Mouse (Mus musculus) embryonic facial prominence, embryonic 15.5 days (tissue): ENCODE measurements at regions not wholly inside any gene's neighbourhood (a gene's known extent, or its start where the extent isn't known, plus 50 kb on each side); places are given as distances from the start of the nearest gene placed in this dataset.

ENCODE experiments used
- ATAC-seq: fragments of 200-750 bp; cut with Nextera tagmentation; 2 replicates; pipeline ENCODE4 v1.8.0; 2017; ENCODE audit warnings: low read depth, moderate TSS enrichment; ENCODE audit not compliant: insufficient number of reproducible peaks, low FRiP score, low TSS enrichment
- H3K27ac ChIP-seq: fragments of 300-500 bp; sonication (generic); replicated peaks from 2 replicates; pipeline ENCODE4 v1.5.1; 2015; ENCODE audit warnings: mild to moderate bottlenecking, inconsistent platforms
- H3K27me3 ChIP-seq: fragments of 300-500 bp; sonication (generic); 2 replicates; pipeline ENCODE4 v1.6.1; 2015; ENCODE audit warnings: inconsistent platforms
- H3K36me3 ChIP-seq: fragments of 300-500 bp; sonication (generic); 2 replicates; pipeline ENCODE4 v1.6.1; 2015; ENCODE audit warnings: mild to moderate bottlenecking, inconsistent platforms
- H3K4me1 ChIP-seq: fragments of 300-500 bp; sonication (generic); 2 replicates; pipeline ENCODE4 v1.6.1; 2015; ENCODE audit warnings: inconsistent platforms
- H3K4me2 ChIP-seq: fragments of 300-500 bp; sonication (generic); replicated peaks from 2 replicates; pipeline ENCODE4 v1.6.1; 2015; ENCODE audit warnings: mild to moderate bottlenecking, inconsistent platforms
- H3K4me3 ChIP-seq: fragments of 300-500 bp; sonication (generic); replicated peaks from 2 replicates; pipeline ENCODE4 v1.5.1; 2015; ENCODE audit warnings: mild to moderate bottlenecking, inconsistent platforms
- H3K9ac ChIP-seq: fragments of 300-500 bp; sonication (generic); 2 replicates; pipeline ENCODE4 v1.6.1; 2015; ENCODE audit warnings: inconsistent platforms
- H3K9me3 ChIP-seq: fragments of 300-500 bp; sonication (generic); replicated peaks from 2 replicates; pipeline ENCODE4 v1.6.1; 2016; ENCODE audit warnings: inconsistent platforms
- WGBS: fragments of 180-500 bp; shearing (Covaris S2); methylation state at CpG from one replicate; pipeline ENCODE4 v1.1.7; 2015; 5-methylcytosine and 5-hydroxymethylcytosine counted together

GRCm38 (mm10) chr12:106128944-106129724, 119.1 kb downstream of the Vrk1 start:
- no peaks in the 10 kb centered on the region for H3K4me1 ChIP-seq
- H3K4me2 ChIP-seq, result no peak overlapping the region
- H3K9ac ChIP-seq, result no peak overlapping the region
- no peak overlapping the region for H3K27ac ChIP-seq
- 90% methylated on average over 23 of the region's 23 CpGs for WGBS
- H3K36me3 ChIP-seq, result no peaks in the 10 kb centered on the region
- no peaks in the 10 kb centered on the region for H3K9me3 ChIP-seq
- no peak overlapping the region for H3K4me3 ChIP-seq
- ATAC-seq, result no peak
- no peaks in the 10 kb centered on the region for H3K27me3 ChIP-seq

GRCm38 (mm10) chr12:106130071-106130676, 120.1 kb downstream of the Vrk1 start:
- Histone ChIP-seq H3K4me1 (no peaks in the 10 kb centered on the region), H3K27me3 (no peaks in the 10 kb centered on the region), H3K4me3 (no peak overlapping the region), H3K9ac (no peak overlapping the region), H3K4me2 (no peak overlapping the region), H3K9me3 (no peaks in the 10 kb centered on the region), H3K36me3 (no peaks in the 10 kb centered on the region), H3K27ac (no peak overlapping the region)
- WGBS, result 73% methylated on average over 11 of the region's 11 CpGs
- no peak for ATAC-seq

- no peak overlapping the region for H3K4me3 ChIP-seq
- WGBS, result 87% methylated on average over 8 of the region's 8 CpGs
- H3K27me3 ChIP-seq, result no peaks in the 10 kb centered on the region
- no peak overlapping the region for H3K4me2 ChIP-seq
- no peak for ATAC-seq
- H3K9me3 ChIP-seq, result no peaks in the 10 kb centered on the region
- no peaks in the 10 kb centered on the region for H3K36me3 ChIP-seq
- H3K9ac ChIP-seq, result no peak overlapping the region
- no peaks in the 10 kb centered on the region for H3K4me1 ChIP-seq
- no peak overlapping the region for H3K27ac ChIP-seq
Measured at GRCm38 (mm10) chr12:106132715-106133114, 122.7 kb downstream of the Vrk1 start.

- Histone ChIP-seq H3K4me1 (no peaks in the 10 kb centered on the region), H3K9me3 (no peaks in the 10 kb centered on the region), H3K9ac (no peak overlapping the region), H3K27me3 (no peaks in the 10 kb centered on the region), H3K27ac (no peak overlapping the region), H3K36me3 (no peaks in the 10 kb centered on the region), H3K4me3 (no peak overlapping the region), H3K4me2 (no peak overlapping the region)
- WGBS, result 81% methylated on average over 15 of the region's 15 CpGs
- ATAC-seq, result no peak
Measured at GRCm38 (mm10) chr12:106138466-106138865, 128.4 kb downstream of the Vrk1 start.

- no peak; the same call in 1 of the 2 replicates for ATAC-seq
- Histone ChIP-seq H3K4me1 (no peaks in the 10 kb centered on the region), H3K36me3 (no peaks in the 10 kb centered on the region), H3K9me3 (no peaks in the 10 kb centered on the region), H3K4me2 (no peak overlapping the region), H3K27ac (no peak overlapping the region), H3K27me3 (no peaks in the 10 kb centered on the region), H3K4me3 (no peak overlapping the region), H3K9ac (no peak overlapping the region)
- 63% methylated on average over 11 of the region's 11 CpGs for WGBS
Measured at GRCm38 (mm10) chr12:106139491-106139890, 129.5 kb downstream of the Vrk1 start.

GRCm38 (mm10) chr12:106139927-106140326, 129.9 kb downstream of the Vrk1 start:
- Histone ChIP-seq H3K9ac (no peak overlapping the region), H3K4me3 (no peak overlapping the region), H3K27me3 (no peaks in the 10 kb centered on the region), H3K9me3 (no peaks in the 10 kb centered on the region), H3K27ac (no peak overlapping the region), H3K4me1 (no peaks in the 10 kb centered on the region), H3K4me2 (no peak overlapping the region), H3K36me3 (no peaks in the 10 kb centered on the region)
- no peak for ATAC-seq
- 68% methylated on average over 5 of the region's 5 CpGs for WGBS

GRCm38 (mm10) chr12:106140671-106141070, 130.6 kb downstream of the Vrk1 start:
- Histone ChIP-seq H3K27ac (no peak overlapping the region), H3K4me3 (no peak overlapping the region), H3K4me1 (no peaks in the 10 kb centered on the region), H3K9me3 (no peaks in the 10 kb centered on the region), H3K36me3 (no peaks in the 10 kb centered on the region), H3K27me3 (no peaks in the 10 kb centered on the region), H3K4me2 (no peak overlapping the region), H3K9ac (no peak overlapping the region)
- 69% methylated on average over 8 of the region's 8 CpGs for WGBS
- ATAC-seq, result no peak

- no peak overlapping the region for H3K9ac ChIP-seq
- no peak overlapping the region for H3K4me3 ChIP-seq
- no peak for ATAC-seq
- no peak overlapping the region for H3K4me2 ChIP-seq
- WGBS, result 54% methylated on average over 3 of the region's 3 CpGs
- no peaks in the 10 kb centered on the region for H3K27me3 ChIP-seq
- H3K9me3 ChIP-seq, result no peaks in the 10 kb centered on the region
- H3K36me3 ChIP-seq, result no peaks in the 10 kb centered on the region
- no peak overlapping the region for H3K27ac ChIP-seq
- H3K4me1 ChIP-seq, result no peaks in the 10 kb centered on the region
Measured at GRCm38 (mm10) chr12:106143548-106143947, 133.5 kb downstream of the Vrk1 start.

- no peak overlapping the region for H3K4me3 ChIP-seq
- H3K9me3 ChIP-seq, result no peaks in the 10 kb centered on the region
- no peaks in the 10 kb centered on the region for H3K36me3 ChIP-seq
- no peak overlapping the region for H3K4me2 ChIP-seq
- H3K9ac ChIP-seq, result no peak overlapping the region
- no peaks in the 10 kb centered on the region for H3K4me1 ChIP-seq
- no peaks in the 10 kb centered on the region for H3K27me3 ChIP-seq
- 77% methylated on average over 6 of the region's 6 CpGs for WGBS
- no peak for ATAC-seq
- no peak overlapping the region for H3K27ac ChIP-seq
Measured at GRCm38 (mm10) chr12:106156837-106157236, 146.8 kb downstream of the Vrk1 start.

GRCm38 (mm10) chr12:106157827-106158226, 147.8 kb downstream of the Vrk1 start:
- Histone ChIP-seq H3K27ac (no peak overlapping the region), H3K4me3 (no peak overlapping the region), H3K4me1 (no peaks in the 10 kb centered on the region), H3K4me2 (no peak overlapping the region), H3K9me3 (no peaks in the 10 kb centered on the region), H3K36me3 (no peaks in the 10 kb centered on the region), H3K27me3 (no peaks in the 10 kb centered on the region), H3K9ac (no peak overlapping the region)
- ATAC-seq, result no peak
- WGBS, result 37% methylated on average over 4 of the region's 4 CpGs

- 91% methylated on average over 14 of the region's 14 CpGs for WGBS
- no peaks in the 10 kb centered on the region for H3K9me3 ChIP-seq
- H3K27me3 ChIP-seq, result no peaks in the 10 kb centered on the region
- no peaks in the 10 kb centered on the region for H3K36me3 ChIP-seq
- H3K9ac ChIP-seq, result no peak overlapping the region
- H3K4me2 ChIP-seq, result no peak overlapping the region
- H3K4me3 ChIP-seq, result no peak overlapping the region
- no peak for ATAC-seq
- no peaks in the 10 kb centered on the region for H3K4me1 ChIP-seq
- H3K27ac ChIP-seq, result no peak overlapping the region
Measured at GRCm38 (mm10) chr12:106158620-106159019, 148.6 kb downstream of the Vrk1 start.

- H3K4me2 ChIP-seq, result no peak overlapping the region
- H3K27ac ChIP-seq, result no peak overlapping the region
- H3K27me3 ChIP-seq, result peaks cover 31% of the 10 kb centered on the region
- H3K4me3 ChIP-seq, result no peak overlapping the region
- no peaks in the 10 kb centered on the region for H3K36me3 ChIP-seq
- H3K9me3 ChIP-seq, result no peaks in the 10 kb centered on the region
- WGBS, result 55% methylated on average over 5 of the region's 5 CpGs
- no peak for ATAC-seq
- H3K9ac ChIP-seq, result no peak overlapping the region
- H3K4me1 ChIP-seq, result peaks cover 23% of the 10 kb centered on the region
Measured at GRCm38 (mm10) chr12:106171301-106171700, 161.3 kb downstream of the Vrk1 start.
